Mouse (Mus musculus) layer of hippocampus, postnatal 10 days (tissue): ENCODE data around the gene S100a3. TPM values are rescaled to one million over a fixed set of nuclear protein-coding genes. Genes with fewer than 3 reads are reported as not detected.

ENCODE experiments used
- DNase-seq, 2 experiments: peaks; one replicate each; pipeline ENCODE4 v3.0.0; 2021; ENCODE audit warnings: low spot score in 2 of 2
- total RNA-seq, 2 experiments: library from RNA; stranded (reverse); gene quantifications; 2 replicates each; pipeline ENCODE4 v1.2.3; 2021

S100a3 gene
- total RNA-seq, 2 experiments from 2014 or later, result 2.2 to 2.9 TPM

DNA sequence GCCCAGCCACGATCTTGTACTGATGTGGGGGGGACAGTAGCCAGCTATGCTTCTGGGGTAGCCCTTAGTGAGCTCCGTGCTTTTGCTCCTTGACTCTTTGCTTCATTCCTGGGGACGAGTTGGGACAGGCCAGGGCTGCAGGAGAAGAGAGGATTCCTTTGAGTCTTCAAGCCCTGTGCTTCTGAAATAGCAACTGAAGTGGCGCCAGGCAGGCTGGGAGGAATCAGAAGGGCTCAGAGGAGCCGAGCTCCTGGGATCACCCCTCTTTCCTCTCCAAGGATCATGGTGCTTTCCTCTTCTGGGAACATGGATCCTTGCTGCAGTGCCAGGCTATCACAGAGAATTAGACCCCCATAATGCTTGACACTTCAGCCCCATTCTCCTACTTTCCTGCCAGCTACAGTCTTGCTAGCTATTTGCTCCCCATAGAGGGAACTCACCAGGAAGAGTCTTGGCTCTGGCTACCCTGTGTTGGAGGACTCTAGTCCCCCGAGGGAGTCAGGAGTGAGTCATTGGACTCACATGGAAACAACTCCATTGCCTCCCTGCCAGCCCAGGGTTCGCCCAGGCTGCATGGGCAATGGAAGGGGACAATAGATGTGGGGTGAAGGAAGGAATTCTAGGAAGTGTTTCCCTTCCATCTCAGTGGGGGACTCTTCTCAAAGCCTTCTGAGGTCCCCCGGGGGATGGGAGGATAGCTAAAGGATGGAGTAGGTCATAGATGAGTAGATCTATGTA, 40.2 kb downstream of the S100a3 start:
- no peak for DNase-seq

- DNase-seq, result no peak
Observed at GRCm38 (mm10) chr3:90601486-90602110, 41.2 kb downstream of the S100a3 start, which contains the start of gene Gm42674. Gene Gm42674, plus strand, starts transcription at chr3:90601904.

GRCm38 (mm10) chr3:90603623-90604022, 43.2 kb downstream of the S100a3 start, which contains the start of gene S100a4:
Gene S100a4, plus strand, starts transcription at chr3:90603771.
- DNase-seq, result no peak

DNA sequence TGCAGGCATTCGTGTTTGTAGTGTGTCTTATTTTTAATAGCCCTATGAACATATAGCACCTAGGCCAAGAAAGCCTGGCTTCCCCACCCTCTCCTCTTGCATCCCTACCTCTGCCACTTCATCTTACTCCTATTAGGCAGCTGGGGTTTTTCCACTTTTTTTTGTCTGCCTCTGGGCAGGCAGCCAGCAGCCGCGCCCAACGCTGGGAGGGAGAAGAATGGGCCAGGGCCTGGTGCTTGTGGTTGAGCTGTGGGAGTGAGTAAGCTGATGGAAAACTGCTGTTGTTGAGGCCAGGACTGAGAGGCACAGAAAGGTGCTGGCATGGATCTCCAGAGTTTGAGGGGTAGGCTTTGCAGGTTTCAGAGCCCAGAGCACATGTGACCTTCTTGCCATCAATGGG, 44.0 kb downstream of the S100a3 start:
- peak; percentile 61 to 66 for DNase-seq

DNA sequence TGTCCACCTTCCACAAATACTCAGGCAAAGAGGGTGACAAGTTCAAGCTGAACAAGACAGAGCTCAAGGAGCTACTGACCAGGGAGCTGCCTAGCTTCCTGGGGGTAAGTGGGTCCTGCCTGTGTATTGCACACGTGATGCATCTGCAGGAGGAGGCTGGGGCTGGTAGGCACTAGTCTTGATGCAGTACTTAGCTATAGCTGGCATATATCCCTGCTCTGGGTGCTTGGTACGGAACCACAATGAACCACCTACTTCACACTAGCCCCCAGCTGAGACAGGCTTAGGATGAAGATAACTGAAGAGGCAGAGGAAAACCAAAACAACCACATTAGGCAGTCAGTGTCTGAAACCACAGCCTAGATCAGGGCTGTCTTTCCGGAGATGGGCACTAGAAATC, 44.7 kb downstream of the S100a3 start:
- DNase-seq, result no peak

- no peak for DNase-seq
Observed at GRCm38 (mm10) chr3:90605736-90606135, 45.4 kb downstream of the S100a3 start.

DNA sequence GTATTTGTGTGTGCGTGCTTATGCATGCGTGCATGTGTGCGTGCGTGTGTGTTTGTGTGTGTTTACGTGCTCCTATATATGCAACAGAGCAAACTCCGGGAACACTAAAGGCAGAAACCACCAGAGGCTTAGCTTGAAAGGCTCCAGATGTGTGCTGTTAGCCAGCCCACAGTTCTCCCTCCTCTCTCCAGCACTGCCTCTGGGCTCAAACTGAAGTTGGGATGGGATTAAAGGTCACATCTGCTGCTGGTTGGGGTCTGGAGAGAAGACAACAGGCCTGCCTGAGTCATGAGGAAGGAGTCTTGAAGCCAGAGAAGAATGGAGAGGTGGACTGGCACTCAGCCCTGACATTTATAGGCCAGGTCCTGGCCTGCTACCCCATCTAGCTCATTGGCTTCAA, 45.8 kb downstream of the S100a3 start:
- no peak for DNase-seq

DNA sequence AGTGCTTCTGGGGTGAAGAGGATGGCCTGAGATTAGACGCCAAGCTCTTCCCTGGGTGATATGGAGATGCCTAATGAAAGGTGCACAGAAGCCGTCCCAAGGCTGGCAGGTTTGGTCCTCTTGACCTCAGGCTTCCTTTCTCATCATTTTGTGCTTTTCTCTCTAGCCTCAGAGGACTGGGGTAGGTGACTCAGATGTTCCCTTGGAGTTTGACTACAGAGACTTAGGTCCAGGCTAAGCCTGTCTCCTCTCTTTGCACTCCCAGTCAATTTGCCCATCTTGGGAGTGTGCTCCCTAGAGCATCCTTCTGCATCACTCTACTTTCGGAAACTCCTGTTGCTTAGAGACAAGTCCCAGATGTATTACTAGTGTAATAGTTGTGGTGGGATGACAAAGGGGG, 47.0 kb downstream of the S100a3 start:
- no peak for DNase-seq

DNA sequence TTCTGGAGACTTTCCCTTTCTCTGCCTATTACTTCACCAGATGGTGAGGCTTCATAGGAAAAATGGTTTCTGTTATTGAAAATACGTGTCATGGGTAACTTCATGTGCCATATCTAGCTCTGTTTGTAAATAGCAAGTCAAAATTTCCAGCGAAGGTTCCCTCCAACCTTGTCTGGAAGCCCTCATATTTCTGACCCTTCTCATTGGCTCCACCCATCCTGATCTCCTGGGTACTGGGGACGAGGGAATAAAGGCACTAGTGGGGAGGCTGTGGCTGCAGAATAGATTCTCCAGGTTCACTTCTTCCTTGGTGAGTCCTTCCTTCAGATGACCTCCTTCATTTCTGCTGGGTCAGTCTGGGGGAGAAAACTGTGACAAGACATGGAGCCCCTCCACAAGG, 47.8 kb downstream of the S100a3 start, which contains the start of gene S100a5:
Gene S100a5, plus strand, starts transcription at position 301 of the 400 bp plus-strand sequence.
- no peak for DNase-seq

DNA sequence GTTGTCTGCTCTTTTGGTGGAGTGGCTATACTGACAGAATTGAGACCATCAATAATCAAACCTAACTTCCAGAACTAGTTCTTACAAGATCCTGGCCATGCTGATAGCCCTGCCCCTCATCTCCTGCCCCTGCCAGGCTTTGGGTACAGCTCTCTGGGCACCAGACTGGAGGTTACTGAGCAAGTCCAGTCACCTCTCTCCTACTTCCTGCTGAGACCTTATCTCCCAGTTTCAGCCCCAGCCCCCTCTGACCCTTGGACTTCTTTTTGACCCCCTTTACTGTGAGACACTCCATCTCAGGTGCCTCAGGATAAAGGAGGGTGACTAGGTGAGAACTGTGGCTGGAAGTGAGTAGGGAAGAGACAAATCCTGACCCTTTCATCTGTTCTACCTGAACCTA, 48.7 kb downstream of the S100a3 start:
- DNase-seq, result no peak

GRCm38 (mm10) chr3:90611494-90611893, 51.1 kb downstream of the S100a3 start:
- no peak for DNase-seq

DNA sequence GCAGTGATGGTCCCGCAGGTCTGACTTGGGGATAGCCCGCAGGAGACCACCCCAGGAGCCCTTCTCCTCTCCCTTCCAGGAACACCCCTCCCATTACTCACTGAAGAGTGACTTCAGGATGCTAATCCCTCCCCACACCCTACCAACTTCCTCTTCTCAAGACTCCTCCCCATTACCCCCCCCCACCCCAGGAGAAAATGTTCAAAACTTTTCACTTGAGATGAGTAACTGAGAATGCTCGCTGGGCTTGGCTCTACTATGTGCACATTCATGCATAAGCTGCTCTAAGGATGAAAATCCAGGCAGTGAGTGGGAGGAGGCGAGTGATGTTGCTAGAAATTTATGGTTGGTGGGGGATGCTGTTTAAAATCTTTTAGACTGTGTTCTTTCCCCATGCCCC, 51.7 kb downstream of the S100a3 start:
- DNase-seq, result no peak

DNA sequence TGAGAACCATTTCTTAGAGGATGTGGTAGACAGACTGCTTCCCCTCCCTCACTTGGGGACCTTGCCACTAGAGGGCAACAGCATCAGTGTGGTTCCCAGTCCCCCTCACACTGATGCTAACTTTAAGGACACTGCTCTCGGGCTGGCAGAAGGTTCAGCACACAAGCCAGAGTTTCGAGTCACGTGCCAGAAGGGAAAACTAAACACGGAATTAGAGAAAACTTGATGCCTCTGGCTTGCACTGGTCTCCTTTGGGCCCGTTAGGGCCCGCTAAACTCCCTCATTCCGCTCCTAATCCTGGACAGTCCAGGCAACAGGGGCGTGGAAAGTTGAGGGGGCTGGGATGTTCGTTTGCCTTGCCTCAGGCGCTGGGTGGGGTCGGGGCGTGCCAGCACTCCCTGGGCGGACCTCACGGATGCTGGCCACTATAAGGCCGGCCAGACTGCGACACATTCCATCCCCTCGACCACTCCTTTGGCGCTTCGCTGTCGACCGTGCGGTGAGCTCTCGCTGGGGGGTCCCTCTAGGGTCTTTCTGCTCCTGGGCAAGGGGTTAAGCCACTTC, 52.4 kb downstream of the S100a3 start, which contains the start of gene S100a6:
Gene S100a6, plus strand, starts transcription at position 155 of the 564 bp plus-strand sequence.
- peak; percentile 62 to 66 for DNase-seq

DNA sequence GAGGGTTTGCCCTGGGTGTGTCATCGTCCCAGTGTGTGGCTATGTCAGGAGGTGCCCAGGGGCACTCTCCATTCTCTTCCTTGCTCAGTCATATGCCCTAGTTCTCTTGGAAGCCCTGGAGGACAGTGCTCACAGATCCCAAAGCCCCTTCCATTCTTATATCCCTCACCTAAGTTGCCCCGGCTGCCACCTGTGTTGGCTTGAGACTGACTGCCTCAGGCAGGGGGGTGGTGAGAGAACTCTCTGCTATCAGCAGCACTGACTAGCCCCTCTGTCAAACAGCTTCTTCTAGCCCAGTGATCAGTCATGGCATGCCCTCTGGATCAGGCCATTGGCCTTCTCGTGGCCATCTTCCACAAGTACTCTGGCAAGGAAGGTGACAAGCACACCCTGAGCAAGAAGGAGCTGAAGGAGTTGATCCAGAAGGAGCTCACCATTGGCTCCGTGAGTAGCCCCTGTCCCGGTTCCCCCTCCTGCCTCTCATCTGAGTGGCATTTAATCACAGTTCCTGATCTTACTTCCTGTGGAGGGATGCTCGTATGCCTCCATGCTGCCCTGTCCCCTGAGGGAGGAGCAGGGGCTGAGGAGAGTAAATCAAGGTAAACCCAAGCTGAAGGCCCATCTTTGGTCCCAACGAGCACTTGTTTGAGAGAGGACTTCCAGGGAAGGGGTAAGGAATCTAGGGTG, 53.2 kb downstream of the S100a3 start:
- no peak for DNase-seq

GRCm38 (mm10) chr3:90614148-90614530, 53.8 kb downstream of the S100a3 start:
- DNase-seq, result no peak

- no peak for DNase-seq
Observed at GRCm38 (mm10) chr3:90614611-90615251, 54.4 kb downstream of the S100a3 start.

DNA sequence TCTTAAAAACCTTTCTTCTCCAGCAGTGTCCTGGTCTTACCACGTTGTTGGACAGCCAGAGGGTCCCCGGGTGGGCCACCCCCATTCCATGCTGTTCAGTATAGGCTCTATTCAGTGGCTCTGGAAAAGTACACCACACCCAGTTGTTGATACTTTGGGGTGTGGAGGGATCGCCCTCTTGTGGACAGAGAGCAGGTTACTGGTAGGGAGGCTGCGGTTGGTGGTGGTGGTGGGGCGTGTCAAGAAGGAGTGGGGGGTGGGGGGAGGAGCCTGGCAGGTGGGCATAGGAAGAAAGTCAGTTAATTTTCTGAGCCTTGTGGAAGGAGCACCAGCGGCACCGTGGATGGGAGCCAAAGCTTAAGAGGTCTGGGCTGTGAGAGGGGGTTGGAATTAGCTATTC, 55.0 kb downstream of the S100a3 start:
- peak; percentile 72 to 78 for DNase-seq

GRCm38 (mm10) chr3:90615911-90616310, 55.5 kb downstream of the S100a3 start:
- DNase-seq, result no peak

DNA sequence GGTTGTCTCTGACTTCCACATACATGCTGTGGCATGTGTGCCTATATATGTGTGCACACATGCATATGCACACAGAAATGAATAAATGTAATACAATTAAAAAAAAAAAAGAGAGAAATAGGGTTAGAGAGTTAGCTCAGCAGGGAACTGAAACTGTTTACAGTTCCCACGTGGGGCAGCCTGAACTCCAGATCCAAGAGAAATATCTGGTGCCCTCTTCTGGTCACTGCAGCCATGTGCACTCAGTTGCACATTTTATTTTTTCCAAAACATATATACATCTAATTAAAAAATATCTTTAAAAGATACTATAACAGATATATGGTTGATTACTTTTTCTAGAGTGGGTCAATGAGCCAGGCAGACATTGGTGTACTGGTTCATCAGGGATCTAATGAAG, 57.2 kb downstream of the S100a3 start:
- no peak for DNase-seq

- no peak for DNase-seq
Observed at GRCm38 (mm10) chr3:90621552-90621951, 61.2 kb downstream of the S100a3 start.

DNA sequence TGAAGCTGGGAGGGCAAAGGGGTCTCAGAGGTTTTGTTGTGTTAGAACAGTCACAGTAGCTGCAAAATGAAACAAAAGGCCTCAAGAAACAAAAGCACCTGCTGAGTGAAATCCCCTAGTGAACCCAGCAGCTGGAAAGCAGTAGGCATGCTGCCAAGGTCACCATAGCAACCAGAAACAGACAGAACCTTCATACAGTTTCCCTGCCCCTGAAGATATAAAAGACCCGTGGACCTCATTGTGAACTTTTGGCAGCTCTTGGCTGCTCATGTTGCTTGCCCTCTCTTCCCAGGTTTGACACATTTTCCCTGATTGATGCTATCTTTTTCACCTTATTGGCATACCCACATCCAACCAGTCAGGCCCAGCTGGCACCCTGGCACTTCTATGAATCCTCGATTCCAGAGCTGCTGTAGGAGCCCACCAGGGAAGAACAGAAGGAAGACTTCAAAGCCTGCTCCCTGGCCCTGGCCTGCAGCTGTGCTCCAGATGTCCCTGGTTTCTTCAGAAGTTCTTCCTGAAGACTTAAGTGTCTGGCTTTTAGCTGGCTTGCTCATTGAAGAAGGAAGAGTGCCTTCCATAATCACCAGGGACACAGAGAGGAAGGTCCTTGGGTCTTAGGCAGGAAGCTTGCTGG, 63.2 kb downstream of the S100a3 start:
- DNase-seq, result peak; percentile 54 to 61
